Comparison of ENCODE assay signal across 20 mouse cellular contexts in the genomic region with DNA sequence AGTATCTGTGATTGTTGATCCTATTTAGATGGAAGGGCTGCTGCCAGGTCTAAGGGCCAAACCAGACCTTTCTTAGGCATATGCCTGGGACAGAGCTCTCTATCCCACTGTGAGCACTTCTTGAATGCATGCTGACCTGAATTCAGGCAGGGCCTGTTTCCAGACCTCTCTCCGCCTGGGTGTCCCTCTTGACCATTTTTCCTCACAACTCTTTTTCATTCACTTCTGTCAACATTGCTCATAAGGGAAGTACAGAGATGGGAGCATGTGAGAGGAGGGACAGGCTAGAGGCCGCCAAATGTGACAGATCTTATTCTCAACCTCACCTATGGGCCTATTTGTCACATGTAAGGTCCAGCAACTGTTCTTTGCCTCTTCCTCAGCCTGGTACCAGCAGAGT. TPM values are rescaled to one million over a fixed set of nuclear protein-coding genes. Genes with fewer than 3 reads are reported as not detected.
DNase-seq lines count a peak whose midpoint lies in the region; ATAC-seq and TF ChIP-seq lines count a peak whose summit lies in the region.
"Had no signal": no experiment of that assay in that cellular context is flagged by ENCODE, and none has a peak within 500 bp of the region (broad histone marks: within the 10 kb centered on the region; RNA-seq: fewer than 3 reads in every experiment).

No protein-coding gene starts in this region.

- intact Hi-C loops in heart, postnatal 36 days (cut with DNase I), result loop anchor here (5.0 kb wide), 1 partner anchor 118 kb away; no protein-coding TSS in a partner anchor
- intact Hi-C loops in heart, adult 2 months (cut with DNase I), result no loop called here

- no peak for TF ChIP-seq EP300 in heart, adult 2 months (IDR thresholded peaks at IDR 0.05; ENCODE audit: insufficient read depth, low read depth, low read length)

- H3K79me2 ChIP-seq in heart, adult 2 months (replicated peaks; ENCODE audit: control insufficient read depth, insufficient read depth, low read length), result no peaks in the 10 kb centered on the region

- no peaks in the 10 kb centered on the region for H3K36me3 ChIP-seq in heart, embryonic 14.5 days (ENCODE audit: control insufficient read depth, insufficient read depth, low read length)
- H3K36me3 ChIP-seq in heart, adult 2 months (ENCODE audit: control insufficient read depth, insufficient read depth, low read length), result peaks cover 9% of the 10 kb centered on the region
- no peaks in the 10 kb centered on the region for H3K36me3 ChIP-seq in midbrain, embryonic 11.5 days (ENCODE audit: control insufficient read depth, insufficient read depth, low read length)
- no peaks in the 10 kb centered on the region for H3K36me3 ChIP-seq in midbrain, embryonic 14.5 days (ENCODE audit: control insufficient read depth, insufficient read depth, low read length)
- H3K36me3 ChIP-seq: forebrain, embryonic 10.5 days; hindbrain, embryonic 15.5 days had no signal

- H3K4me2 ChIP-seq in heart, embryonic 14.5 days (ENCODE audit: low read length), result no peak overlapping the region
- no peak overlapping the region for H3K4me2 ChIP-seq in midbrain, embryonic 11.5 days
- no peak overlapping the region for H3K4me2 ChIP-seq in midbrain, embryonic 14.5 days (ENCODE audit: low read length)
- H3K4me2 ChIP-seq: forebrain, embryonic 13.5 days; hindbrain, embryonic 12.5 days; hindbrain, embryonic 15.5 days had no signal

- no peak for TF ChIP-seq CTCF in heart, adult 2 months (IDR thresholded peaks at IDR 0.05)

- H3K27ac ChIP-seq in heart, embryonic 14.5 days (replicated peaks in 1 of 2; ENCODE audit: control insufficient read depth in 1 of 2, insufficient read depth in 1 of 2, low read depth in 2 of 2, low read length in 2 of 2), result no peak overlapping the region; a peak in 1 of 4 replicates
- no peak overlapping the region for H3K27ac ChIP-seq in heart, adult 2 months
- no peak overlapping the region for H3K27ac ChIP-seq in midbrain, embryonic 11.5 days (ENCODE audit: low read depth, low read length)
- H3K27ac ChIP-seq in midbrain, embryonic 14.5 days (replicated peaks; ENCODE audit: low read depth, low read length), result no peak overlapping the region
- H3K27ac ChIP-seq: forebrain, embryonic 10.5 days; forebrain, embryonic 13.5 days; hindbrain, embryonic 12.5 days; hindbrain, embryonic 15.5 days had no signal

- WGBS in heart, embryonic 14.5 days, result 90% methylated on average over 2 of the region's 2 CpGs
- WGBS in heart, adult 2 months, result 98% methylated on average over 2 of the region's 2 CpGs
- 96% methylated on average over 2 of the region's 2 CpGs for WGBS in midbrain, embryonic 11.5 days
- 93% methylated on average over 2 of the region's 2 CpGs for whole genome bisulfite sequencing in midbrain, embryonic 14.5 days

- peak; percentile 68 for DNase-seq in heart, adult 11 months
- no peak for DNase-seq in heart, postnatal 36 days
- DNase-seq in heart, adult 2 months, result no peak
- DNase-seq in midbrain, embryonic 11.5 days (ENCODE audit: low spot score, missing footprints), result peak; percentile 53
- no peak for DNase-seq in midbrain, embryonic 14.5 days
- DNase-seq: adrenal gland, adult 2 months; adrenal gland, postnatal 14 days; cerebellum, adult 11 months; cerebellum, adult 8-10 months; cerebellum, postnatal 10 days; gastrocnemius, postnatal 25 days; heart, postnatal 14 days had no signal

- 0 out of 2 replicates have a peak overlapping the region, but pooled peaks have one; percentile 8 for H3K9ac ChIP-seq in heart, embryonic 14.5 days (ENCODE audit: low read length)
- no peak overlapping the region for H3K9ac ChIP-seq in heart, adult 2 months (ENCODE audit: low read depth, low read length)
- H3K9ac ChIP-seq in midbrain, embryonic 11.5 days (ENCODE audit: low read length), result no peak overlapping the region
- no peak overlapping the region for H3K9ac ChIP-seq in midbrain, embryonic 14.5 days (replicated peaks; ENCODE audit: low read length)
- H3K9ac ChIP-seq: forebrain, embryonic 13.5 days; hindbrain, embryonic 12.5 days; hindbrain, embryonic 15.5 days had no signal

- no peak for ATAC-seq in heart, embryonic 14.5 days (ENCODE audit: insufficient number of reproducible peaks, insufficient read depth, low FRiP score, low read depth)
- ATAC-seq in midbrain, embryonic 11.5 days (ENCODE audit: low FRiP score), result no peak
- no peak for ATAC-seq in midbrain, embryonic 14.5 days (ENCODE audit: low FRiP score, low TSS enrichment)
- ATAC-seq: CD4-positive, CD25-positive, alpha-beta regulatory T cell, adult 4 months; forebrain, embryonic 13.5 days; forebrain, embryonic 16.5 days; intestine, postnatal 0 days had no signal

- H3K4me1 ChIP-seq in heart, embryonic 14.5 days (ENCODE audit: control insufficient read depth in 2 of 2, insufficient read depth in 2 of 2, low read length in 2 of 2), result peaks cover 35 to 57% of the 10 kb centered on the region in 2 experiments
- peaks cover 8% of the 10 kb centered on the region; the same call in 1 of the 2 replicates for H3K4me1 ChIP-seq in heart, adult 2 months (ENCODE audit: control insufficient read depth, insufficient read depth, low read length)
- no peaks in the 10 kb centered on the region for H3K4me1 ChIP-seq in midbrain, embryonic 11.5 days (ENCODE audit: control insufficient read depth, insufficient read depth, low read length)
- H3K4me1 ChIP-seq in midbrain, embryonic 14.5 days (ENCODE audit: control insufficient read depth, insufficient read depth, low read length), result no peaks in the 10 kb centered on the region

- H3K27me3 ChIP-seq in heart, embryonic 14.5 days (ENCODE audit: control insufficient read depth, insufficient read depth, low read length), result no peaks in the 10 kb centered on the region
- H3K27me3 ChIP-seq in heart, adult 2 months (ENCODE audit: control insufficient read depth, insufficient read depth, low read length), result no peaks in the 10 kb centered on the region
- no peaks in the 10 kb centered on the region for H3K27me3 ChIP-seq in midbrain, embryonic 11.5 days (ENCODE audit: control insufficient read depth, insufficient read depth, low read length)
- H3K27me3 ChIP-seq in midbrain, embryonic 14.5 days (ENCODE audit: control insufficient read depth, insufficient read depth, low read length), result no peaks in the 10 kb centered on the region
- H3K27me3 ChIP-seq: forebrain, embryonic 13.5 days; hindbrain, embryonic 12.5 days; hindbrain, embryonic 15.5 days had no signal

- TF ChIP-seq POLR2A in heart, adult 2 months (IDR thresholded peaks at IDR 0.05; ENCODE audit: insufficient read depth, low read depth, low read length), result no peak

- no peak overlapping the region for H3K4me3 ChIP-seq in heart, embryonic 14.5 days (ENCODE audit: control insufficient read depth in 1 of 2, insufficient read depth in 1 of 2, low read depth in 1 of 2, low read length in 2 of 2)
- H3K4me3 ChIP-seq in heart, adult 2 months, result no peak overlapping the region
- H3K4me3 ChIP-seq in midbrain, embryonic 11.5 days (ENCODE audit: low read depth, low read length), result no peak overlapping the region
- H3K4me3 ChIP-seq in midbrain, embryonic 14.5 days (replicated peaks; ENCODE audit: low read depth, low read length), result no peak overlapping the region
- H3K4me3 ChIP-seq: forebrain, embryonic 10.5 days; forebrain, embryonic 13.5 days; hindbrain, embryonic 12.5 days; hindbrain, embryonic 15.5 days had no signal

- H3K9me3 ChIP-seq in heart, embryonic 14.5 days (ENCODE audit: control insufficient read depth, low read length), result no peaks in the 10 kb centered on the region
- no peaks in the 10 kb centered on the region for H3K9me3 ChIP-seq in midbrain, embryonic 11.5 days (ENCODE audit: control insufficient read depth, low read length)
- H3K9me3 ChIP-seq in midbrain, embryonic 14.5 days (ENCODE audit: control insufficient read depth, low read length), result no peaks in the 10 kb centered on the region
- H3K9me3 ChIP-seq: forebrain, embryonic 10.5 days; forebrain, embryonic 13.5 days; hindbrain, embryonic 12.5 days; hindbrain, embryonic 15.5 days had no signal

RNA-seq across cellular contexts. Expression of a gene that starts 20.1 kb away (rescaled TPM):
- total RNA-seq in heart, postnatal 36 days (2021), result 1 to 10 TPM; 1.0 to 1.2 TPM
- polyA plus RNA-seq in heart, embryonic 14.5 days (2014; fragmentation: Nextera tagmentation; extraction: Ambion mirVana), result 2.0 and 2.4 TPM in 2 replicates
- under 1 TPM; 0.25 to 0.84 TPM for total RNA-seq in heart, adult 2 months (2021)
- 0.44 and 1.5 TPM in 2 replicates for polyA plus RNA-seq in heart, adult 2 months (2012; rRNA removed)
- polyA plus RNA-seq in midbrain, embryonic 11.5 days (2014; fragmentation: Nextera tagmentation; extraction: Ambion mirVana), result 1.4 and 2.0 TPM in 2 replicates
- 0.77 and 1.4 TPM in 2 replicates for polyA plus RNA-seq in midbrain, embryonic 14.5 days (2014; fragmentation: Nextera tagmentation; extraction: Ambion mirVana)

RNA-seq across cellular contexts. Expression of a gene that starts 41.1 kb away (rescaled TPM):
- total RNA-seq in heart, postnatal 36 days (2021), result 1 to 10 TPM; 4.6 to 9.2 TPM
- 9.7 and 10.5 TPM in 2 replicates for polyA plus RNA-seq in heart, embryonic 14.5 days (2014; fragmentation: Nextera tagmentation; extraction: Ambion mirVana)
- 1 to 10 TPM; 5.0 to 7.9 TPM for total RNA-seq in heart, adult 2 months (2021)
- polyA plus RNA-seq in heart, adult 2 months (2012; rRNA removed), result 14.1 and 16.3 TPM in 2 replicates
- 9.0 and 10.4 TPM in 2 replicates for polyA plus RNA-seq in midbrain, embryonic 11.5 days (2014; fragmentation: Nextera tagmentation; extraction: Ambion mirVana)
- 4.0 and 4.5 TPM in 2 replicates for polyA plus RNA-seq in midbrain, embryonic 14.5 days (2014; fragmentation: Nextera tagmentation; extraction: Ambion mirVana)

Comparison
In these comparisons a context has a peak if more than half of its experiments do, and no peak if none do; other contexts are left out.
1. DNase-seq: peak in heart, adult 11 months (single experiment) and midbrain, embryonic 11.5 days (single experiment); none in heart, postnatal 36 days (0 of 2), heart, adult 2 months (0 of 2) and midbrain, embryonic 14.5 days (single experiment).